Mouse (Mus musculus): ENCODE data around the gene Il12rb1. TPM values are rescaled to one million over a fixed set of nuclear protein-coding genes. Genes with fewer than 3 reads are reported as not detected.

Il12rb1 gene
- polyA plus RNA-seq, 1 experiment from 2014 or later, result 0.35 TPM

GRCm38 (mm10) chr8:70791975-70792691 lies 16.1 kb upstream of the Il12rb1 start:
- Histone ChIP-seq H3K9ac (ENCODE audit: low read depth, low read length) (peak overlapping the region; percentile 81), H3K27me3 (ENCODE audit: control insufficient read depth, insufficient read depth, low read depth, low read length) (peaks cover 3% of the 10 kb centered on the region), H3K36me3 (ENCODE audit: control insufficient read depth, insufficient read depth) (peaks cover 9% of the 10 kb centered on the region), H3K9me3 (replicated peaks; ENCODE audit: control insufficient read depth, low read length) (no peaks in the 10 kb centered on the region), H3K27ac (ENCODE audit: low read length) (peak overlapping the region; percentile 49), H3K4me3 (ENCODE audit: low read depth, low read length) (peak overlapping the region; percentile 74), H3K4me2 (ENCODE audit: low read depth, low read length) (peak overlapping the region; percentile 85), H3K4me1 (ENCODE audit: control insufficient read depth, low read depth, low read length) (peaks cover 52% of the 10 kb centered on the region)
- WGBS (ENCODE audit: insufficient replicate concordance), result 1% methylated on average over 58 of the region's 58 CpGs
- peak; percentile 49 for ATAC-seq (ENCODE audit: low read depth)

DNA sequence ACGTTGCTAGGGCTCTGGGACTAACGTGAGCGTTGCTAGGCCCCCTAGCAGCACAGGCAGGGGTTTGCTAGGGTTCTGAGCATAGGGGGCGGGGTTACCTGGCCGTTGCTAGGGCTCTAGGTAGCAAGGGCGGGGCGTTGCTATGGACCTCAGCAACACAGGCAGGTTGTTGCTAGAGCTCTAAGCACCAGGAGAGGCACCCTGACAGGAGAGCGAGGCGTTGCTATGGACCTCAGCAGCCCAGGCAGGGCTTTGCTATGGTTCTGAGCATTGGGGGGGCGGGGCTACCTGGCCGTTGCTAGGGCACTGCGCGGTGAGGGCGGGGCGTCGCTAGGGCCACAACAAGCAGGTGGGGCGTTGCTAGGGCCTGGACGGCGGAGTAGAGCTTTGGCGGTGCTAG lies 15.5 kb upstream of the Il12rb1 start:
- Histone ChIP-seq H3K9ac (ENCODE audit: low read depth, low read length) (no peak overlapping the region; the same call in 1 of the 2 replicates), H3K4me3 (ENCODE audit: low read depth, low read length) (peak overlapping the region; percentile 74), H3K9me3 (replicated peaks; ENCODE audit: control insufficient read depth, low read length) (no peaks in the 10 kb centered on the region), H3K27ac (ENCODE audit: low read length) (0 out of 2 replicates have a peak overlapping the region, but pooled peaks have one; percentile 41), H3K4me1 (ENCODE audit: control insufficient read depth, low read depth, low read length) (peaks cover 57% of the 10 kb centered on the region), H3K27me3 (ENCODE audit: control insufficient read depth, insufficient read depth, low read depth, low read length) (peaks cover 6% of the 10 kb centered on the region), H3K4me2 (ENCODE audit: low read depth, low read length) (peak overlapping the region; percentile 85), H3K36me3 (ENCODE audit: control insufficient read depth, insufficient read depth) (peaks cover 5% of the 10 kb centered on the region)
- peak; percentile 0 for ATAC-seq (ENCODE audit: low read depth)
- 1% methylated on average over 20 of the region's 20 CpGs for WGBS (ENCODE audit: insufficient replicate concordance)

DNA sequence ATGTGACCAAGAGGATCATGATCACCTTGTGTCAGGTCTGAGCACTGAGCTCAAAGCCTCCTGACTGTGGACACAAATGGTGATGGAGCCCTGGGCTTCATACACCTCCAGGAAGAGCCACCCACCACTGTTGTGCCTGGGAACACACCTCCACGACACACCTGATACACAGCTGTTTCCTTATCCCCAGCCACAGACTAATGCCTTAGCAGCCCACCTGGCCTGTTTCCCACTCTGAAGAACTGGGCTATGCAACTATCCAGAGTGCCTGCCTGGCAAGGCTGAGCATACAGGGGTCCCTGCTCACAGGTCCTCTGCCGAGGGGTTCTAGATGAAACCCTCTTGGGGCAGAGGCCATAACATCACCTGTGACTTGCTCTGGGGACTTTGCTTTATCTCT lies 14.0 kb upstream of the Il12rb1 start:
- Histone ChIP-seq H3K4me1 (ENCODE audit: control insufficient read depth, low read depth, low read length) (peaks cover 58% of the 10 kb centered on the region), H3K9me3 (replicated peaks; ENCODE audit: control insufficient read depth, low read length) (no peaks in the 10 kb centered on the region), H3K27ac (ENCODE audit: low read length) (no peak overlapping the region), H3K27me3 (ENCODE audit: control insufficient read depth, insufficient read depth, low read depth, low read length) (peaks cover 21% of the 10 kb centered on the region), H3K4me2 (ENCODE audit: low read depth, low read length) (no peak overlapping the region), H3K9ac (ENCODE audit: low read depth, low read length) (no peak overlapping the region), H3K4me3 (ENCODE audit: low read depth, low read length) (no peak overlapping the region), H3K36me3 (ENCODE audit: control insufficient read depth, insufficient read depth) (no peaks in the 10 kb centered on the region; the same call in none of the 2 replicates)
- 68% methylated on average over 2 of the region's 2 CpGs for WGBS (ENCODE audit: insufficient replicate concordance)
- ATAC-seq (ENCODE audit: low read depth), result no peak

DNA sequence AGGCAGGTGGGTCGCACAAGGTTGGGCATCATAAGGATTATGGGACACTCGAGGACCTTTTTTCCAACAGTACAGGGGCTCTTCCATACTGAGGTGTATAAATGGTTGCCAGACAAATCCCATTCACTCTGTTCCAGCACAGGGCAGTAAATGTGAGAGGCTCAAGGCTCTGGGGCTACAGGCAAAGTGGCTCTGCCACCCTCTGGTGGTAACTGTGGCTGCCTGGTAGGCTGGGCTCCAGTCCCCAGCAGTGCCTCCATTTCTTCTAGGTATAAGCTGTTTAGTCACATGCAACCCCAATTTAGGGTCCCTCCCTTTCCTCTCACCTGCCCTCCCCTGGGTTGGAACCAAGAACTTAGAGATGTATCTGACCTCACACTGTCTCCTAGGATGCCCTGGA lies 12.9 kb upstream of the Il12rb1 start:
- peak overlapping the region; percentile 89 for H3K4me2 ChIP-seq (ENCODE audit: low read depth, low read length)
- H3K27me3 ChIP-seq (ENCODE audit: control insufficient read depth, insufficient read depth, low read depth, low read length), result peaks cover 32% of the 10 kb centered on the region
- no peak for ATAC-seq (ENCODE audit: low read depth)
- no peak overlapping the region for H3K27ac ChIP-seq (ENCODE audit: low read length)
- WGBS (ENCODE audit: insufficient replicate concordance), result 70% methylated on average over 2 of the region's 2 CpGs
- H3K9ac ChIP-seq (ENCODE audit: low read depth, low read length), result no peak overlapping the region
- no peaks in the 10 kb centered on the region for H3K36me3 ChIP-seq (ENCODE audit: control insufficient read depth, insufficient read depth)
- no peaks in the 10 kb centered on the region for H3K9me3 ChIP-seq (replicated peaks; ENCODE audit: control insufficient read depth, low read length)
- no peak overlapping the region; the same call in 1 of the 2 replicates for H3K4me3 ChIP-seq (ENCODE audit: low read depth, low read length)
- peaks cover 56% of the 10 kb centered on the region for H3K4me1 ChIP-seq (ENCODE audit: control insufficient read depth, low read depth, low read length)

- H3K36me3 ChIP-seq (ENCODE audit: control insufficient read depth, insufficient read depth), result no peaks in the 10 kb centered on the region
- peaks cover 38% of the 10 kb centered on the region for H3K27me3 ChIP-seq (ENCODE audit: control insufficient read depth, insufficient read depth, low read depth, low read length)
- H3K4me1 ChIP-seq (ENCODE audit: control insufficient read depth, low read depth, low read length), result peaks cover 44% of the 10 kb centered on the region
- peak overlapping the region; percentile 54; the same call in 1 of the 2 replicates for H3K27ac ChIP-seq (ENCODE audit: low read length)
- peak overlapping the region; percentile 73 for H3K9ac ChIP-seq (ENCODE audit: low read depth, low read length)
- H3K9me3 ChIP-seq (replicated peaks; ENCODE audit: control insufficient read depth, low read length), result no peaks in the 10 kb centered on the region
- peak overlapping the region; percentile 89 for H3K4me2 ChIP-seq (ENCODE audit: low read depth, low read length)
- no peak for ATAC-seq (ENCODE audit: low read depth)
- peak overlapping the region; percentile 63 for H3K4me3 ChIP-seq (ENCODE audit: low read depth, low read length)
- 6% methylated on average over 54 of the region's 54 CpGs for WGBS (ENCODE audit: insufficient replicate concordance)
Measured at GRCm38 (mm10) chr8:70796403-70797080, 11.7 kb upstream of the Il12rb1 start.

- Histone ChIP-seq H3K27me3 (ENCODE audit: control insufficient read depth, insufficient read depth, low read depth, low read length) (peaks cover 38% of the 10 kb centered on the region), H3K9ac (ENCODE audit: low read depth, low read length) (peak overlapping the region; percentile 25), H3K27ac (ENCODE audit: low read length) (peak overlapping the region; percentile 75), H3K9me3 (replicated peaks; ENCODE audit: control insufficient read depth, low read length) (no peaks in the 10 kb centered on the region), H3K4me2 (ENCODE audit: low read depth, low read length) (peak overlapping the region; percentile 89), H3K4me1 (ENCODE audit: control insufficient read depth, low read depth, low read length) (peaks cover 38% of the 10 kb centered on the region), H3K4me3 (ENCODE audit: low read depth, low read length) (peak overlapping the region; percentile 63), H3K36me3 (ENCODE audit: control insufficient read depth, insufficient read depth) (no peaks in the 10 kb centered on the region)
- 2% methylated on average over 57 of the region's 57 CpGs for WGBS (ENCODE audit: insufficient replicate concordance)
- peak; percentile 80 for ATAC-seq (ENCODE audit: low read depth)
Measured at GRCm38 (mm10) chr8:70797081-70798070, 10.9 kb upstream of the Il12rb1 start.

DNA sequence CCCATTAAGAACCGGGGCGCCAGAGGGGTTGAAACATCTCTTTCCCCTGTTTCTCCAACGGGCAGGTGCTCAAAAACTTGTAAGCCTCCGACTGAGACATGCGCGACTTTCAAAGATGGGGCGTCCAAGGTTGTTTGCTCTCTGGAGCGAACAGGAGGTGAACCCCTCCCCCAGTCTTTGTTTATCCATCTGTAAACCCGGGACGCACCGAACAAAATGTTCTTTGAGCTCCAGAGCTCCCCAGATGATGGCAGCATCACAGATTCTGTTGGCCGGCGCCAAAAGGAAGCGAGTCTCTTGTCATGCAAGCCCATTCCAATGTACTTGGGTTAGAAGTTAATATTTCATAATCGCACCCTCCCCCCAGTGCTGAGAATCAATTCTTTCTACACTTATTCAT lies 10.0 kb upstream of the Il12rb1 start:
- Histone ChIP-seq H3K9ac (ENCODE audit: low read depth, low read length) (peak overlapping the region; percentile 25; the same call in 1 of the 2 replicates), H3K9me3 (replicated peaks; ENCODE audit: control insufficient read depth, low read length) (no peaks in the 10 kb centered on the region), H3K4me1 (ENCODE audit: control insufficient read depth, low read depth, low read length) (peaks cover 35% of the 10 kb centered on the region), H3K4me3 (ENCODE audit: low read depth, low read length) (peak overlapping the region; percentile 63), H3K27ac (ENCODE audit: low read length) (peak overlapping the region; percentile 75), H3K27me3 (ENCODE audit: control insufficient read depth, insufficient read depth, low read depth, low read length) (peaks cover 38% of the 10 kb centered on the region), H3K36me3 (ENCODE audit: control insufficient read depth, insufficient read depth) (no peaks in the 10 kb centered on the region), H3K4me2 (ENCODE audit: low read depth, low read length) (peak overlapping the region; percentile 89)
- no peak for ATAC-seq (ENCODE audit: low read depth)
- 18% methylated on average over 15 of the region's 15 CpGs for WGBS (ENCODE audit: insufficient replicate concordance)

DNA sequence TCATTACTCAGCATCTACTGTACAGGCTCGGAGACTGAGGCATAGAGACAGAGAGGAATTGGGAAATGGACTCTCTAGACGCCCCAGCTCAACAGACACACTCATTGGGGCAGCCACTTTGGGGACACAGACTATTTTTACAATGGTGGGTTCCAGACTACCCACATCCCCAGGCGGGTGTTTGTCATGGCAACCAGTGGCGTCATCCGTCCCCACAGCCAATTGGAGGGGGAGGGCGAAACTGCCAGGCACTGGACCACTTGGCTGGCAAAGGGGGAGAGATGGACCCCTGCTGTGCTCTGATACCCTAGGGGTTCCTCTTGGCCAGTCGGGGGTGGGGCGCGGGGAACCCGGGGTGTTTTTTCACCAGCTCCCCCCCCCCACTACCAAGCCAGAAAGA lies 7.6 kb upstream of the Il12rb1 start:
- Histone ChIP-seq H3K4me1 (ENCODE audit: control insufficient read depth, low read depth, low read length) (peaks cover 52% of the 10 kb centered on the region), H3K4me2 (ENCODE audit: low read depth, low read length) (no peak overlapping the region), H3K4me3 (ENCODE audit: low read depth, low read length) (no peak overlapping the region), H3K27ac (ENCODE audit: low read length) (no peak overlapping the region), H3K9ac (ENCODE audit: low read depth, low read length) (no peak overlapping the region), H3K9me3 (replicated peaks; ENCODE audit: control insufficient read depth, low read length) (no peaks in the 10 kb centered on the region), H3K27me3 (ENCODE audit: control insufficient read depth, insufficient read depth, low read depth, low read length) (peaks cover 37% of the 10 kb centered on the region), H3K36me3 (ENCODE audit: control insufficient read depth, insufficient read depth) (no peaks in the 10 kb centered on the region)
- 54% methylated on average over 10 of the region's 10 CpGs for WGBS (ENCODE audit: insufficient replicate concordance)
- no peak for ATAC-seq (ENCODE audit: low read depth)

Measured in liver, embryonic 16.5 days (tissue).